Mouse (Mus musculus): ENCODE measurements around the gene Lrrc8c. TPM values are rescaled to one million over a fixed set of nuclear protein-coding genes. Genes with fewer than 3 reads are reported as not detected.

The Lrrc8c gene
- polyA plus RNA-seq, 1 experiment from 2014 or later: 10.2 TPM

- H3K9me3 ChIP-seq: no peaks in the 10 kb centered on the region
- no peak overlapping the region for H3K27ac ChIP-seq
- peaks cover 18% of the 10 kb centered on the region; the same call in 1 of the 2 replicates for H3K36me3 ChIP-seq
- no peak for DNase-seq (ENCODE audit: low spot score)
- H3K4me1 ChIP-seq (replicated peaks): peaks cover 9% of the 10 kb centered on the region
- no peak overlapping the region for H3K4me3 ChIP-seq
- WGBS: 95% methylated on average over 2 of the region's 2 CpGs
- H3K27me3 ChIP-seq (ENCODE audit: insufficient read depth, poor library complexity, severe bottlenecking): no peaks in the 10 kb centered on the region
Observed at GRCm38 (mm10) chr5:105536172-105536571, 17.0 kb downstream of the Lrrc8c start.

- 62% methylated on average over 11 of the region's 11 CpGs for WGBS
- Histone ChIP-seq H3K27me3 (ENCODE audit: insufficient read depth, poor library complexity, severe bottlenecking) (no peaks in the 10 kb centered on the region), H3K27ac (no peak overlapping the region), H3K36me3 (peaks cover 18% of the 10 kb centered on the region; the same call in 1 of the 2 replicates), H3K9me3 (no peaks in the 10 kb centered on the region), H3K4me3 (no peak overlapping the region), H3K4me1 (replicated peaks) (peaks cover 9% of the 10 kb centered on the region)
- DNase-seq (ENCODE audit: low spot score): no peak
Observed at GRCm38 (mm10) chr5:105537101-105537723, 18.0 kb downstream of the Lrrc8c start.

GRCm38 (mm10) chr5:105541051-105541450 lies 21.9 kb downstream of the Lrrc8c start:
- Histone ChIP-seq H3K9me3 (no peaks in the 10 kb centered on the region), H3K27ac (no peak overlapping the region), H3K4me1 (replicated peaks) (peaks cover 9% of the 10 kb centered on the region), H3K4me3 (no peak overlapping the region), H3K36me3 (peaks cover 28% of the 10 kb centered on the region), H3K27me3 (ENCODE audit: insufficient read depth, poor library complexity, severe bottlenecking) (no peaks in the 10 kb centered on the region)
- DNase-seq (ENCODE audit: low spot score): no peak
- WGBS: 89% methylated on average over 7 of the region's 7 CpGs

- Histone ChIP-seq H3K36me3 (peaks cover 16% of the 10 kb centered on the region), H3K27ac (no peak overlapping the region), H3K27me3 (ENCODE audit: insufficient read depth, poor library complexity, severe bottlenecking) (no peaks in the 10 kb centered on the region), H3K4me3 (no peak overlapping the region), H3K4me1 (replicated peaks) (no peaks in the 10 kb centered on the region), H3K9me3 (no peaks in the 10 kb centered on the region)
- DNase-seq (ENCODE audit: low spot score): no peak
- WGBS: 44% methylated on average over 3 of the region's 3 CpGs
Observed at GRCm38 (mm10) chr5:105545126-105545525, 25.9 kb downstream of the Lrrc8c start.

- no peaks in the 10 kb centered on the region for H3K9me3 ChIP-seq
- WGBS: 95% methylated on average over 4 of the region's 4 CpGs
- no peak for DNase-seq (ENCODE audit: low spot score)
- H3K4me1 ChIP-seq (replicated peaks): no peaks in the 10 kb centered on the region
- H3K27me3 ChIP-seq (ENCODE audit: insufficient read depth, poor library complexity, severe bottlenecking): no peaks in the 10 kb centered on the region
- H3K27ac ChIP-seq: no peak overlapping the region
- peaks cover 14% of the 10 kb centered on the region; the same call in 1 of the 2 replicates for H3K36me3 ChIP-seq
- no peak overlapping the region for H3K4me3 ChIP-seq
Observed at GRCm38 (mm10) chr5:105547115-105547514, 27.9 kb downstream of the Lrrc8c start.

- Histone ChIP-seq H3K27me3 (ENCODE audit: insufficient read depth, poor library complexity, severe bottlenecking) (no peaks in the 10 kb centered on the region), H3K4me1 (replicated peaks) (no peaks in the 10 kb centered on the region), H3K36me3 (no peaks in the 10 kb centered on the region), H3K4me3 (no peak overlapping the region), H3K9me3 (no peaks in the 10 kb centered on the region), H3K27ac (no peak overlapping the region)
- 68% methylated on average over 1 of the region's 1 CpGs for WGBS
- no peak for DNase-seq (ENCODE audit: low spot score)
Observed at GRCm38 (mm10) chr5:105551808-105552207, 32.6 kb downstream of the Lrrc8c start.

GRCm38 (mm10) chr5:105556291-105556690 lies 37.1 kb downstream of the Lrrc8c start:
- H3K9me3 ChIP-seq: peaks cover 3% of the 10 kb centered on the region
- no peak overlapping the region for H3K27ac ChIP-seq
- no peaks in the 10 kb centered on the region for H3K4me1 ChIP-seq (replicated peaks)
- no peak overlapping the region for H3K4me3 ChIP-seq
- 0 out of 2 replicates have a peak, but pooled peaks cover 3% of the 10 kb centered on the region for H3K36me3 ChIP-seq
- H3K27me3 ChIP-seq (ENCODE audit: insufficient read depth, poor library complexity, severe bottlenecking): no peaks in the 10 kb centered on the region
- DNase-seq (ENCODE audit: low spot score): no peak
- WGBS: 95% methylated on average over 6 of the region's 6 CpGs

- 0 out of 2 replicates have a peak, but pooled peaks cover 3% of the 10 kb centered on the region for H3K36me3 ChIP-seq
- no peaks in the 10 kb centered on the region for H3K27me3 ChIP-seq (ENCODE audit: insufficient read depth, poor library complexity, severe bottlenecking)
- WGBS: 96% methylated on average over 3 of the region's 3 CpGs
- DNase-seq (ENCODE audit: low spot score): no peak
- no peak overlapping the region for H3K27ac ChIP-seq
- H3K9me3 ChIP-seq: peaks cover 3% of the 10 kb centered on the region
- no peaks in the 10 kb centered on the region for H3K4me1 ChIP-seq (replicated peaks)
- no peak overlapping the region for H3K4me3 ChIP-seq
Observed at GRCm38 (mm10) chr5:105557346-105557745, 38.2 kb downstream of the Lrrc8c start.

- H3K4me3 ChIP-seq: no peak overlapping the region
- H3K4me1 ChIP-seq (replicated peaks): no peaks in the 10 kb centered on the region
- H3K36me3 ChIP-seq: 0 out of 2 replicates have a peak, but pooled peaks cover 3% of the 10 kb centered on the region
- DNase-seq (ENCODE audit: low spot score): no peak
- WGBS: 80% methylated on average over 4 of the region's 4 CpGs
- no peaks in the 10 kb centered on the region for H3K27me3 ChIP-seq (ENCODE audit: insufficient read depth, poor library complexity, severe bottlenecking)
- no peak overlapping the region for H3K27ac ChIP-seq
- peaks cover 3% of the 10 kb centered on the region for H3K9me3 ChIP-seq
Observed at GRCm38 (mm10) chr5:105557777-105558240, 38.6 kb downstream of the Lrrc8c start.

GRCm38 (mm10) chr5:105558517-105558916 lies 39.3 kb downstream of the Lrrc8c start:
- no peak overlapping the region for H3K4me3 ChIP-seq
- peaks cover 3% of the 10 kb centered on the region for H3K9me3 ChIP-seq
- 92% methylated on average over 4 of the region's 4 CpGs for WGBS
- H3K4me1 ChIP-seq (replicated peaks): no peaks in the 10 kb centered on the region
- 0 out of 2 replicates have a peak, but pooled peaks cover 3% of the 10 kb centered on the region for H3K36me3 ChIP-seq
- H3K27ac ChIP-seq: no peak overlapping the region
- H3K27me3 ChIP-seq (ENCODE audit: insufficient read depth, poor library complexity, severe bottlenecking): no peaks in the 10 kb centered on the region
- DNase-seq (ENCODE audit: low spot score): no peak

- Histone ChIP-seq H3K4me1 (replicated peaks) (peaks cover 2% of the 10 kb centered on the region; the same call in 1 of the 2 replicates), H3K4me3 (no peak overlapping the region), H3K36me3 (0 out of 2 replicates have a peak, but pooled peaks cover 3% of the 10 kb centered on the region), H3K27me3 (ENCODE audit: insufficient read depth, poor library complexity, severe bottlenecking) (no peaks in the 10 kb centered on the region), H3K9me3 (peaks cover 3% of the 10 kb centered on the region), H3K27ac (no peak overlapping the region)
- DNase-seq (ENCODE audit: low spot score): no peak
Observed at GRCm38 (mm10) chr5:105561926-105562325, 42.7 kb downstream of the Lrrc8c start.

- WGBS: 91% methylated on average over 4 of the region's 4 CpGs
- Histone ChIP-seq H3K4me3 (no peak overlapping the region), H3K4me1 (replicated peaks) (peaks cover 4% of the 10 kb centered on the region; the same call in 1 of the 2 replicates), H3K9me3 (no peaks in the 10 kb centered on the region), H3K36me3 (no peaks in the 10 kb centered on the region), H3K27ac (no peak overlapping the region), H3K27me3 (ENCODE audit: insufficient read depth, poor library complexity, severe bottlenecking) (no peaks in the 10 kb centered on the region)
- no peak for DNase-seq (ENCODE audit: low spot score)
Observed at GRCm38 (mm10) chr5:105564761-105565160, 45.6 kb downstream of the Lrrc8c start.

- Histone ChIP-seq H3K36me3 (no peaks in the 10 kb centered on the region), H3K4me3 (no peak overlapping the region), H3K9me3 (no peaks in the 10 kb centered on the region), H3K27ac (no peak overlapping the region), H3K4me1 (replicated peaks) (peaks cover 4% of the 10 kb centered on the region; the same call in 1 of the 2 replicates), H3K27me3 (ENCODE audit: insufficient read depth, poor library complexity, severe bottlenecking) (no peaks in the 10 kb centered on the region)
- DNase-seq (ENCODE audit: low spot score): no peak
- WGBS: 83% methylated on average over 4 of the region's 4 CpGs
Observed at GRCm38 (mm10) chr5:105565824-105566223, 46.6 kb downstream of the Lrrc8c start.
